Mouse (Mus musculus): ENCODE results near the gene Adora2a.
"Not testable (repeated sequence)": the region's sequence is repeated elsewhere in the genome, so short reads cannot be mapped to it uniquely, and the experiment has no call there.

Gene Adora2a

GRCm38 (mm10) chr10:75316872-75316907 lies at the start of gene Adora2a:
TSS of gene Adora2a (plus strand) at chr10:75316877.
- no peak for DNase-seq (ENCODE audit: low spot score)

GRCm38 (mm10) chr10:75273020-75273419 lies 43.7 kb upstream of the Adora2a start:
- DNase-seq (ENCODE audit: low spot score) = no peak

GRCm38 (mm10) chr10:75276427-75277013 lies 40.2 kb upstream of the Adora2a start:
- no peak for DNase-seq (ENCODE audit: low spot score)

GRCm38 (mm10) chr10:75277501-75277900 lies 39.2 kb upstream of the Adora2a start:
- DNase-seq (ENCODE audit: low spot score) = no peak

- no peak for DNase-seq (ENCODE audit: low spot score)
These were observed 34.0 kb upstream of the Adora2a start for GRCm38 (mm10) chr10:75282648-75283047.

GRCm38 (mm10) chr10:75283821-75284220 lies 32.9 kb upstream of the Adora2a start:
- DNase-seq (ENCODE audit: low spot score) = no peak

- no peak for DNase-seq (ENCODE audit: low spot score)
These were observed 28.1 kb upstream of the Adora2a start for GRCm38 (mm10) chr10:75288579-75288978.

GRCm38 (mm10) chr10:75289392-75289791 lies 27.3 kb upstream of the Adora2a start:
- no peak for DNase-seq (ENCODE audit: low spot score)

- DNase-seq (ENCODE audit: low spot score) = no peak
These were observed 26.0 kb upstream of the Adora2a start for GRCm38 (mm10) chr10:75290650-75291049.

GRCm38 (mm10) chr10:75291338-75291737 lies 25.3 kb upstream of the Adora2a start:
- DNase-seq (ENCODE audit: low spot score) = no peak

- DNase-seq (ENCODE audit: low spot score) = not testable (repeated sequence)
These were observed 24.5 kb upstream of the Adora2a start for GRCm38 (mm10) chr10:75292206-75292605.

GRCm38 (mm10) chr10:75293288-75293687 lies 23.4 kb upstream of the Adora2a start:
- DNase-seq (ENCODE audit: low spot score) = no peak

GRCm38 (mm10) chr10:75294362-75294761 lies 22.3 kb upstream of the Adora2a start:
- no peak for DNase-seq (ENCODE audit: low spot score)

GRCm38 (mm10) chr10:75294926-75295325 lies 21.8 kb upstream of the Adora2a start:
- DNase-seq (ENCODE audit: low spot score) = no peak

- no peak for DNase-seq (ENCODE audit: low spot score)
These were observed 18.1 kb upstream of the Adora2a start for GRCm38 (mm10) chr10:75298608-75299007.

GRCm38 (mm10) chr10:75299785-75300418 lies 16.8 kb upstream of the Adora2a start:
- no peak for DNase-seq (ENCODE audit: low spot score)

- no peak for DNase-seq (ENCODE audit: low spot score)
These were observed 15.4 kb upstream of the Adora2a start for GRCm38 (mm10) chr10:75301195-75301806.

GRCm38 (mm10) chr10:75301937-75302336 lies 14.7 kb upstream of the Adora2a start:
- DNase-seq (ENCODE audit: low spot score) = no peak

GRCm38 (mm10) chr10:75302536-75302935 lies 14.1 kb upstream of the Adora2a start:
- no peak for DNase-seq (ENCODE audit: low spot score)

- DNase-seq (ENCODE audit: low spot score) = no peak
These were observed 13.2 kb upstream of the Adora2a start for GRCm38 (mm10) chr10:75303324-75304048.

- no peak for DNase-seq (ENCODE audit: low spot score)
These were observed 12.7 kb upstream of the Adora2a start for GRCm38 (mm10) chr10:75304049-75304405.

GRCm38 (mm10) chr10:75304413-75304812 lies 12.3 kb upstream of the Adora2a start:
- DNase-seq (ENCODE audit: low spot score) = no peak

- DNase-seq (ENCODE audit: low spot score) = no peak
These were observed 9.5 kb upstream of the Adora2a start for GRCm38 (mm10) chr10:75307130-75307529.

GRCm38 (mm10) chr10:75312361-75312760 lies 4.3 kb upstream of the Adora2a start:
- DNase-seq (ENCODE audit: low spot score) = no peak
